In genomic region chr5:62716468-62716867, GRCm38 (mm10) we compare ENCODE assay signal across 31 mouse cellular contexts.
"Had no signal": no experiment of that assay in that cellular context is flagged by ENCODE, and none has a peak within 500 bp of the region (broad histone marks: within the 10 kb centered on the region; RNA-seq: fewer than 3 reads in every experiment).

No protein-coding gene starts in this region.

- DNase-seq: left cerebral cortex, postnatal 4 days; liver; liver, embryonic 13.5 days; liver, postnatal 0 days; lung, adult 18-20 months; lung, adult 2 months; lung, embryonic 14.5 days; lung, postnatal 10 days; lung, postnatal 14 days; lung, postnatal 36 days; lung, postnatal 4 days; midbrain, embryonic 14.5 days had no signal

- H3K9ac ChIP-seq: limb, embryonic 12.5 days; limb, embryonic 13.5 days; limb, embryonic 15.5 days; liver, embryonic 12.5 days; liver, embryonic 13.5 days; liver, embryonic 14.5 days; liver, embryonic 15.5 days; liver, postnatal 0 days; lung, embryonic 14.5 days; lung, embryonic 15.5 days; midbrain, embryonic 12.5 days; midbrain, embryonic 13.5 days; midbrain, embryonic 15.5 days had no signal

- H3K9me3 ChIP-seq: limb, embryonic 10.5 days; limb, embryonic 12.5 days; limb, embryonic 13.5 days; limb, embryonic 15.5 days; liver, embryonic 12.5 days; liver, embryonic 13.5 days; liver, embryonic 15.5 days; lung, embryonic 15.5 days; megakaryocyte, embryonic 14.5 days; midbrain, embryonic 10.5 days; midbrain, embryonic 12.5 days; midbrain, embryonic 13.5 days; midbrain, embryonic 15.5 days had no signal

- H3K4me2 ChIP-seq: limb, embryonic 12.5 days; limb, embryonic 13.5 days; limb, embryonic 15.5 days; liver, embryonic 11.5 days; liver, embryonic 12.5 days; liver, embryonic 13.5 days; liver, embryonic 15.5 days; lung, embryonic 14.5 days; lung, embryonic 15.5 days; midbrain, embryonic 11.5 days; midbrain, embryonic 12.5 days; midbrain, embryonic 13.5 days; midbrain, embryonic 15.5 days had no signal

- H3K27me3 ChIP-seq: limb, embryonic 12.5 days; limb, embryonic 13.5 days; limb, embryonic 15.5 days; liver, embryonic 12.5 days; liver, embryonic 13.5 days; liver, embryonic 15.5 days; lung, embryonic 15.5 days; megakaryocyte, embryonic 14.5 days; midbrain, embryonic 12.5 days; midbrain, embryonic 13.5 days; midbrain, embryonic 15.5 days had no signal

- H3K4me3 ChIP-seq: limb, embryonic 10.5 days; limb, embryonic 12.5 days; limb, embryonic 13.5 days; limb, embryonic 15.5 days; liver, embryonic 12.5 days; liver, embryonic 13.5 days; liver, embryonic 15.5 days; lung, embryonic 15.5 days; midbrain, embryonic 10.5 days; midbrain, embryonic 12.5 days; midbrain, embryonic 13.5 days; midbrain, embryonic 15.5 days; myocyte had no signal

- ATAC-seq: liver, embryonic 12.5 days; liver, postnatal 0 days; lung, postnatal 0 days; midbrain, embryonic 13.5 days; midbrain, embryonic 15.5 days; midbrain, embryonic 16.5 days had no signal

- H3K27ac ChIP-seq: limb, embryonic 10.5 days; limb, embryonic 12.5 days; limb, embryonic 13.5 days; limb, embryonic 15.5 days; liver, embryonic 13.5 days; liver, embryonic 14.5 days; liver, embryonic 15.5 days; lung, embryonic 15.5 days; macrophage; midbrain, embryonic 10.5 days; midbrain, embryonic 12.5 days; midbrain, embryonic 13.5 days; midbrain, embryonic 15.5 days had no signal

- H3K36me3 ChIP-seq: limb, embryonic 10.5 days; limb, embryonic 12.5 days; limb, embryonic 13.5 days; limb, embryonic 15.5 days; liver, embryonic 12.5 days; liver, embryonic 13.5 days; liver, embryonic 15.5 days; lung, embryonic 15.5 days; midbrain, embryonic 10.5 days; midbrain, embryonic 12.5 days; midbrain, embryonic 13.5 days; midbrain, embryonic 15.5 days had no signal

- H3K4me1 ChIP-seq: limb, embryonic 10.5 days; limb, embryonic 13.5 days; limb, embryonic 15.5 days; liver, embryonic 12.5 days; liver, embryonic 13.5 days; liver, embryonic 15.5 days; lung, embryonic 15.5 days; midbrain, embryonic 10.5 days; midbrain, embryonic 12.5 days; midbrain, embryonic 13.5 days; midbrain, embryonic 15.5 days had no signal
